Mouse (Mus musculus) lung, postnatal 36 days (tissue): ENCODE data around the gene Spop.
A peak's percentile ranks its signal among the peaks of the same experiment; 100 is the strongest.

Experiments used
- DNase-seq: peaks from one replicate; pipeline ENCODE4 v3.0.0; 2022; ENCODE audit warnings: mixed read lengths

Gene Spop

GRCm38 (mm10) chr11:95423505-95423904 lies 9.6 kb downstream of the Spop start:
- no peak for DNase-seq

DNA sequence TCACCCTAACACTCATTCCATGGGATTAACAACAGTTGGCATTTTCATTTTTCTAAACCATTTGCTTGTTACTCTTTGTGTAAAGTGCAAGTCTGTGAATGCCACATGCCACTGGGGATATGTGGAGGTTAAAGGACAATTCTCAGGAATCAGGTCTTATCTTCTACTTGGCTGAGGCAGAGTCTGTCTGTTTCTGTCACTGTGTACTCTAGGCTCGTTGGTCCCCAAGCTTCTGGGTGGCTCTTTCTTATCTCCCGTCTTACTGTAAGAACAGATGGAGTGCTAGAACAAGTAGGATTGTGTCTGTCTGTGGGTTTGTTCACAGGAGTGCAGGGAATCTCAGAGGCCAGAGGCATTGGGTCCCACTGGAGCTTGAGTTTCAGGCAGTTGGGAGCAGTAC lies 17.5 kb downstream of the Spop start:
- no peak for DNase-seq

DNA sequence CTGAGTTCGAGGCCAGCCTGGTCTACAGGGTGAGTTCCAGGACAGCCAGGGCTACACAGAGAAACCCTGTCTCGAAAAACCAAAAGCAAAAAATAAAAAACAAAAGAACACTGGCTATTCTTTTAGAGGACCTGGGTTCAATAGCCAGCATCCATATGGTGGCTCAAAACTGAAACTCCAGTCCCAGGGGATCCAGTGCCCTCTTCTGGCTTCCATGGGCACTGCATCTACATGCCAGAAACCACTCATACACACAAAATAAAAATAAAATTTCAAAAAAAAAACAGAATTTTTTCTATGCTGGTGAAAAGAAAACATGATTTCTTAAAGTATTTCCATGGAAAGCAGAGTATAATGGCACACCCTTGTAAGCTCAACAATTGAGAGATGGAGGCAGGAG lies 18.3 kb downstream of the Spop start:
- DNase-seq: peak; percentile 67

- DNase-seq: no peak
Observed at GRCm38 (mm10) chr11:95445371-95445770, 31.5 kb downstream of the Spop start.

DNA sequence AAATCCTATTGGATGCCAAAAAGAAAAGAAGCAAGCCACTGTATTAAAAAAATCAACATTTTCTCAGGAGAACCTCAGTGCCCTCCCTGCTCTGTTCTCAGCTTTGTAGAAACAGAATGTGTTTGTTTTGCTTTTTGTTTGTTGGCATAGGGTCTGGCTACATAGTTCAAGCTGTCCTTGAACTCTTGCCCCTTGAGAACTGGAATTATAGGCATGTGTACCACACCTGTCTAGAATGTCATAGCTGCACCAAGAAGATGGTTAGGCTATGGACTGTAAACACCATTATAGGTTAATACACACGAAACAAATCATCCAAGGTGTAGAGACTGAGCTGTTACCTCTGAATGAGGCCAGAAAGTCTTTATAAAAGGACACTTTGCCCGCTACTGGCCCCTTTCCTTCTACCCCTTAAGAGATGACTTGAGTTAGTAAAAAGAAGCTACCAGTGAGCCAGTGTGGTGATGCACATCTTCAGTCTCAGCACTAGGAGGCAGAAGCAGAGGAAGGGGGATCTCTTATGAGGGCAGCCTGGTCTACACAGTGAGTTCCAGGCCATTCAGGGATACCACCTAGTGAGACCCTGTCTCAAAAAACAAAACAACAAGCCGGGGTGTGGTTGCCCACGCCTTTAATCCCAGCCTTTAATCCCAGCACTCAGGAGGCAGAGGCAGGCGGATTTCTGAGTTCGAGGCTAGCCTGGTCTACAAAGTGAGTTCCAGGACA lies 32.9 kb downstream of the Spop start:
- DNase-seq: peak; percentile 27

DNA sequence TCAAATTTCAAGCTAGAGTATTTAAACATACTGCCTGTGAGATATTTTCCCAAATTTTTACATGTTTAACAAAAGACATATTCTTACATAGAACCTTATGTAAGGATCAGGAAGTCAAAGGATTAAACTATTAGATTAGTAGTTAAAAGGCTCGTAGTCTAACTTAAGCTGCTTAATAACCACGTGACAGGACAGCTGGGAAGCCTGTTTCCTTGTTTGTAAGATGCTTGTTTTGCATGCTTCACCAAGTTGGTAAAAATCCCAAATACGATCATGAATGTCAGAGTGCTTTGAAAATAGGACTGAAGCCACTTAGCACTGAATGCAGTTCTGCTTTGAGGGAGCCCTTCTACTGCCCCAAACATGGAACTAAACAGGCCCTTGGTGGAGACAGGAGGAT lies 34.5 kb downstream of the Spop start:
- DNase-seq: no peak

GRCm38 (mm10) chr11:95455331-95455730 lies 41.5 kb downstream of the Spop start:
- no peak for DNase-seq

DNA sequence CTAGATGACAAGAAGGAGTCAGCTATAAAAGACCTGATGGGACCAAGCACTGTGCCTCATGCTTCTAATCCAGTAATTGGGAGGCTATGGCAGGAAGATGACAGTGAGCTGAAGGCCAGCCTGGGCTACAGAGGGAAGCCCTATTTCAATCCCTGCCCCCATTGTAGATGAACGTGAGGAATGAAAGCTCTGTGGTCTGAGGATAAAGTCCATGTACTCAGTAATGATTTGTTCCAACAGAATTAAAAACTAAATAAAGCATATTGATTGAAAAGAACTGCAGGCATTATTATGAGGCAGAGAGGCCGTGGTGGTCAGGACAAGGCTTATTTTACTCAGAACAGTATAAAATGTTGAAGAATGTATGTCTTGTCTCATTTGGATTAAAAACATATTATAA lies 47.0 kb downstream of the Spop start:
- no peak for DNase-seq

GRCm38 (mm10) chr11:95462168-95462567 lies 48.3 kb downstream of the Spop start:
- no peak for DNase-seq

DNA sequence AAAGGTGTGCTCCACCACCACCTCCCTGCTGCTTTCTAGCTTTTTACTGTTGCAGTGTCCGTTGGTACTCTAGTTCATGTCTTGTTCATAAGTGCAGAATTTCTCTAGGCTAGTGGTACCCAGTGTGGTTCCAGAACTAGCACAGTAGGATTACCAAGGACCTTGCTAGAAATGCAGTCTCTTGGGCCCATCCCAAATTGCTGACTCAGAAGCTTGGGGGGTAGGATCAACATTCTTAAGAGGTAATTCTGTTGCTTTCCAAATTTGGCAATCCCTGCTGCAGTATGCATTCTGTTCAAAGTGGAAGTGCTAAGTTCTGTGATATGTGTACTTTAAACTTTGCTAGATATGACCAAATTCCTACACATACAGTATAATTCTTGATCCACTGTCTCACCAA lies 53.9 kb downstream of the Spop start:
- DNase-seq: peak; percentile 53

DNA sequence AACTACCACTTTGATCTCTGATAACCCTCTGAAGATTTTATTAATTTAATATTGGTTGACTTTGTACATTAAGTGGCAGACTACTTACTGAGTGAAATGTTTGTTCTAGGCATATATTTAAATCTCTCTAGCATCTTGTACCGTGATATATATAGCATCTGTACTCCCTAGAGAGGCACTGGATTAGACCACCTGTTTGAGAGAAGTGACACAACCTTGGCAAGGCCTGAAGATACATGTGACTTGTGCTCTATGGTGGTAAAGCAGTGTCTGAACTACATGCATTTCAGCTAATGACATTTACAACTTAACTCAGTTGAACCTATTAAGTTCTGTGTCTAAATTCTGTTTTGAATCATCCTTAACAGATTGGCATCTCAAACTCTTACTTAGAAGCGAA lies 59.1 kb downstream of the Spop start:
- no peak for DNase-seq

DNA sequence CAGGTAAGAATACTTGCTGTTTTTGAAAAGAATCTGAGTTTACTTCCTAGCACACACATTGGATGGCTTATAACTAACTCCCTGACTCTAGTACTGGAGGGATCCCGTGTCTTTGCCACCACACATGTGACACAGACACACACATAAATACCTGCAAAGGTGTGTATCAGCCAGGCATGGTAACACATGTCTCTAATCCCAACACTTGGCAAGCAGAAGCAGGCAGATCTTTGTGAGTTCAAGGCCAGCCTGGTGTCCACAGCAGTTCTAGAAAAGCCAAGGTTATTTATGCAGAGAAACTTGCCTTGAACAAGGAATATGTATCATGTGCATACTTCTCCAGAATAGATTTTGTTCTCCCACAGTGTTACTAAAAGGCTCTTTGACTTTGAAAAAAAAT lies 59.6 kb downstream of the Spop start:
- DNase-seq: no peak

DNA sequence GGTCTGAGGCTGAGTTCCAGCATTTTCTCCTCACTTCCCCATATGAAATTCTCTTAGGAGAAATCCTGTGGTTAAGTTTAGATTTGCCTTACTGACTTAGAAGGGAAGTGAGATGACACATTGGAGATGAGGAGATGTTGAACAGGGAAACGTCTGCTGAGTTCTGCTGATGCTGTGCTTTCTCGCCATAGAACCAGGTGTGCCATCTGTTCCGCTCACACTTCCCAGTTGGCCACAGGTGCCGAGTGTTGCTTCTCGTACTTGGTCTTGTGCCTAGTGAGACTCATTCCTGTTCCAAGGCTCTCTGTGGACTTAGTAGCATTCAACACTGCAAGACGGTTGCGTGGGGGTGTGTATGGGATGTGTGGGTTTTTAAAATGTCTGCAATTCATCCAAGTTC lies 62.4 kb downstream of the Spop start:
- DNase-seq: no peak

- no peak for DNase-seq
Observed at GRCm38 (mm10) chr11:95479458-95479857, 65.6 kb downstream of the Spop start.

DNA sequence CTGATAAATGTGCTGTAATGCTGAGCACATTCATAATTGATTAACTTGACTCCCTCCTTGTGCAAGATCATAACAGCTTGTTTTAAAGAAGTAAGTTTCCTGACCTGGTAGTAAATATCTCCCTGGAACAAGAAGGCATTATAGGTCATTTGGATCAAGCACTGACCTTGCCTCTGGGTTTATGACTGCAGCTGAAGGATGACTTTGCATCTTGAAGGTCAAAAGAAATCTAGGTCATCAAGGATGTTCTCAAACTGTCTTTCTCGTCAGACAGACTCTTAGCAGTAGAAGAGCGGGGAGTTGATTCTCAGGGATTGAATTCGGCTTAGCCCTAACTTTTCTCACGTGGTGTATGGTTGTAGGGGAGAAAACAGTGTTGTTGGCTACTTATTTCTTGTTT lies 66.8 kb downstream of the Spop start:
- DNase-seq: no peak

DNA sequence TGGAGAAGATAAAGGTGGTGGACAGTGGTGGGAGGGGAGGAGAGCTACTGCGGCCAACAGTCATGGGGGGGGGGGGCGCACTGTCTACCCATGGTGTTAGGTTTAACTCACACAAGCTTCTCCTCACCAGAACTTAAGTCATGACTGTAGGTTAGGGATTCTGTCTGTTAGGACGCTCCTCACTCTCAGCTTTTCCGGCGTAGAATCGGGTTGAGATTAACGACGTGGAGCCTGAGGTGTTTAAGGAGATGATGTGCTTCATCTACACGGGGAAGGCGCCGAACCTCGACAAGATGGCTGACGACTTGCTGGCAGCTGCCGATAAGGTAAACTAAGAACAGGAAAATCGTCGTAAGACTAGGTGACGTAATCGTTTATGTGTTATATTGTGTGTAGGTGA lies 71.8 kb downstream of the Spop start:
- DNase-seq: no peak

GRCm38 (mm10) chr11:95487237-95487636 lies 73.4 kb downstream of the Spop start:
- DNase-seq: no peak

- no peak for DNase-seq
Observed at GRCm38 (mm10) chr11:95490104-95490503, 76.2 kb downstream of the Spop start.

- no peak for DNase-seq
Observed at GRCm38 (mm10) chr11:95492256-95492655, 78.4 kb downstream of the Spop start.

- no peak for DNase-seq
Observed at GRCm38 (mm10) chr11:95493010-95493409, 79.1 kb downstream of the Spop start.

DNA sequence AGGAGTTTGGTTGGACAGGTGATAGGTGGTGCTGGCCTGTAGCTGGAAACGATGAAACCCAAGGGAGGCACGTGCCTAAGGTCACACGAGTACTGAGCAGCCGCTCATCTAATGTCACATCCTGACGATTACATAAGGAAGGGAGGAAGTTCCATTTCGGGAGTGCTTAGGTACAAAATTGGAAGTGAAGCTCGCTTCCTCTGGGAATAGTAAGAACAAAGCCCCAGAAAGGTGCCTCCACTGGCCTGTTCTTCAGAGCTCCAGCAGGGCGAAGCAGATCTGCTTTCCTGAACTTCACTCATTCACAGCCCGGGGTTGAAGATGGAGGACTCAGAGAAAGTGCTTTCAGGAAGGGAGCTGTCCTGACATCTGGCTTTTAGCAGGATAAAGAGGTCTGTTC lies 80.1 kb downstream of the Spop start:
- no peak for DNase-seq

GRCm38 (mm10) chr11:95494374-95494773 lies 80.5 kb downstream of the Spop start:
- DNase-seq: no peak

DNA sequence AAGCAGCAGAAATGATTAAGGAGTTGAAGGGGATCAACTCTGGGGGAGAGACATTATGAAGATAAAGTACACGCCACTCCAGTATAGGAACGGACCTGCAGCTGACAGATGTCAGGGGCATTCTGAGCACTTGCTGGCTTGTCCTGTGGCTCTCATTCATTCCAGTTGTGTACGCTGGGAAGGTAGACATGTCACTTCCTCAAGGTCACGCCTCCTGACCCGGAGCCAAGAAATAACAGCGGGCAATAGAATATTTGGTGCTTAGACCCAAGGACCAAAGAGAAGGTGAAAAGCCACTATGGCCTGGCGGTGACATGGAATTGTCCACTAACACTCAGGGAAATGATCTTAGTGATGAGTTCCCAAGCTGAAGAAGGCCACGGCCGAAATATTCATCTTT lies 82.0 kb downstream of the Spop start:
- no peak for DNase-seq

GRCm38 (mm10) chr11:95497921-95498320 lies 84.0 kb downstream of the Spop start:
- no peak for DNase-seq

GRCm38 (mm10) chr11:95500412-95500811 lies 86.5 kb downstream of the Spop start:
- no peak for DNase-seq
